Mouse (Mus musculus): ENCODE results near the gene Ugp2. TPM values are rescaled to one million over a fixed set of nuclear protein-coding genes. Genes with fewer than 3 reads are reported as not detected.
A peak's percentile ranks its signal among the peaks of the same experiment; 100 is the strongest.
"Not testable (repeated sequence)": the region's sequence is repeated elsewhere in the genome, so short reads cannot be mapped to it uniquely, and the experiment has no call there.

Ugp2 gene
- total RNA-seq, 1 experiment from 2014 or later, result 84.2 TPM

DNA sequence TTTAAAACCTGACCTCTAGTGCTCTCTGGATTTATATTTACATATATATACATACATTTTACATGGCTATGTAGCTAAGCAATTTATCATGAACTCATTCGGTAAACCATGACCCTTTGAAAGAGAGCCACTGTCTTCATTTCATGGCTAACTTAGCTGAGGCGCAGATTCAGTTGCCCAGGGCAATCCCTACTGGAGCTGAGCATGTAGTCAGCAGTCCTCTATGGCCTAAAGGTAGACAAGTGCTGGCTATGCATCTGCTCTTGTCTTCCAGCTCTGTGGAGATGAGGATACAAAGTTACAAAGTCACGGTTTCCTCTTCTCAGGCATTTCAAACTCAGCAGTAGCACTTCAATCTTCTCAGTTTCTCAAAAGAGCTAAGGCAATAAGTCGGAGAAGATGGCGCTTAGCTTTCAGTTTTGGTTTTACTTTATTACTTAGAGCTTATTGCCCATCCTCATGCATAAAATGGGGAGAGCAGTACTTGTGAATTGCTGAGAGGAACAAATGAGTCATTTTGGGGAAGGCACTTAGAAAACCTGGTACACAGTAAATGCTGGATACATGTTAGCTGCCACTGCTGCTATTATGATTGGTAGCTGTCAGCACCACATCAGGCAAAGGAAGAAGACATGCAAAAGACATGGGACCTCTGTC lies 38.2 kb downstream of the Ugp2 start:
- no peak for DNase-seq

DNA sequence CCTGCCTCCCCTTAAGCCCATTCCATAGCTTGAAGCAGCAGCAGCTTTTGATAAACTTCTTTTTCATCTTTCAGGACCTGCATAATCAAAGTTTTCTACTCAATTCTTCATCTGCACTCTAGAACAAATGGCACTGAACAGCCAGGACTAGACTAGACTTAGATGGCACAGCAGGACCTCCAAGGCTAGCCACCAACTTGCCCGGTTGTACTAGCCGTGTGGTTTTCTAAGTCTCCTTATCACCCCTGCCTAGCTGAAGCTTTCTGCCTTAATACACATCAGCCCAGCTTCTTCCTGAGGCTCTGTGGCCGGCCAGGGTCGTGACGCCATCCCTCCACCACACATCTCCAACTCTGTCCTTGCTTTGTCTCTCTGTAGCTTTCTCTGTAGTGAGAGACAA lies 42.9 kb downstream of the Ugp2 start:
- DNase-seq, result no peak

DNA sequence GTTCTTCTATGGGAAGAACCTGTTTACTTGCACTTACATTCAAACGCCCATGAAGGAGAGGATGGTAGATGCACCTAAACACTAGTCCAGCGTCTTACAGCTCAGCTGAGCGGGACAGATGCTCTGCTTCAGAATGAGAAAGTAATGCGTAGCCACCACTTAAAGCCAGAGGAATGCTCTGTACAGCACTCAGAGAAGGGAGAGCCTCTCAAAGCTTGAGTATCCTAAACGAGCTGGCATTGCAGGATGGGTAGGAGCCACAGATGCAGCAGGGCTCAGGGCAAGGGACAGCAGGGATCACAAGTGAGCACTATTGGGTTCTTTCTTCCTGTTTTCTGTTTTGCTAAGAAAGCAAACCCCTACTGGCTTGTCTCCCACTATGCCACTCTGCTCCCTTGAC lies 43.5 kb downstream of the Ugp2 start:
- no peak for DNase-seq

DNA sequence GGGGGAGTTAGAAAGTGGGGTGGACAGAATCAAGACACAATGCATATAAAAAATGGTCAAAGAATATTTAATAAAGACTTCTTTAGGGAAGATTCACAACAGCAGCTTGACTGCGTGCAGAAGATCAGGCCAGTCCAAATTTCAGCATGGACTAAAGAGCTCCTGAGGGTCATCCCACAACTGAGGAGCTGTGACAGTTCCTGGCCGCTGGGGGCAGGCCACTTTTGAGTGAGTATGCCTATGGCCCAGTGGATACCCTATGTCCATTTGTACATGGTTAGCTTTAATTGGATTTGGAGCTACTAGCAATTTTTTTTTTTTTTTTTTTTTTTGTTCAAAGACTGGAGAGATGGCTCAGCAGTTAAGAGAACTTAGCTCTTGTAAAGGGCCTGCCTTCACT lies 44.2 kb downstream of the Ugp2 start:
- DNase-seq, result no peak

DNA sequence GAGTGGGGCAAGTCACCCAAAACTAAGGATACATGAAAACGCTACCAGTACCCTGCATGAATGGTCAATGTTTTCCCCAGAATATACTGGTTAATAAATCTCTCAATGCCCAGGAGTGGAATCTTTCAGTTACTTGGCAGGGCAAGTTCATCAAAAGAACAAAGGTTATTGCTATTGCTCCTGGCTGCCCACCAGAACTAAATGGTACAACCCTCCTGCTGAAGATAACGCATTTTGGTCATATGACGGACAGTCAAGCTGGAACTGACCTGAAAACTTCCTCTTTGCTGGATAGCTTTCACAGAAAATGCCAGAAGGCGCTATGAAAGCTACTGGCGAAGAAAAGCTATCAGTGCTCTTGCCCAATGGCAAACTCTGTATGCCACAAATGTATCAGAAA lies 45.2 kb downstream of the Ugp2 start:
- no peak for DNase-seq

DNA sequence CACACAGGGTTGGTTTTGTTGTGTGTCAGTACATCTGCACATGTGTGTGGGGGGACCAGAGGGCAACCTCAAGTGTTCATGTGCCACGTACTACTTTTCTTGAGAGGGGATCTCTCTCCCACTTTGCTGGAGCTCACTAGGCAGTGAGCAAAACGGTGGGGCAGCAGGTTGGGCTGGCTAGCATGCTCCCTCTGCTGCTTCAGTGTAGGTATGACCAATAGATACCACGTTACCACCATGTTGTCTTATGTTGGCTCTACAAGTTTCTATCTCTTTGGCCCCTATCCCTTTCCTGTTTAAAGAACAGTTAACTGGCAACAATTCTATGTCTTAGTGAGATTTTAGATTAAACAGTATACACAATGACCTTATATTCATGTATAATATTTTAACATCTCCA lies 48.7 kb downstream of the Ugp2 start:
- DNase-seq, result no peak

DNA sequence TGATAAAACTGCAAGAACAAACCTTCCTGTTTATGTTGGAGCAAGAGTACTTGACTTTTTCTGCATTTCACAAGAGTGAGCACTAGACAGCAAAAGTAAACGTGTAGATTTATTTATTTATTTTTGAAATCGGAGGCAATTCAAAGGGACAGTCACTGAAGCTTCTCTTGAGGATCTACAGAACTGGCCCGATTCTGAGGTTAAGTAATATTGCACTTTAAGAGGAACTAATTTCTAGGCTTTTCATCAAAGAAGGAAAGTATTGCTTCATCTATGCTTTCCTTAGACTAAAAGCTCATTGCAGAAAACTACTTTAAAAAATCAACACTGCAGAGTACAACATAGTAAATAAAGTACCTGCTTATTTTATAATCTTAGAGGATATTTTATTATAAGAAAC lies 49.4 kb downstream of the Ugp2 start:
- DNase-seq, result no peak

DNA sequence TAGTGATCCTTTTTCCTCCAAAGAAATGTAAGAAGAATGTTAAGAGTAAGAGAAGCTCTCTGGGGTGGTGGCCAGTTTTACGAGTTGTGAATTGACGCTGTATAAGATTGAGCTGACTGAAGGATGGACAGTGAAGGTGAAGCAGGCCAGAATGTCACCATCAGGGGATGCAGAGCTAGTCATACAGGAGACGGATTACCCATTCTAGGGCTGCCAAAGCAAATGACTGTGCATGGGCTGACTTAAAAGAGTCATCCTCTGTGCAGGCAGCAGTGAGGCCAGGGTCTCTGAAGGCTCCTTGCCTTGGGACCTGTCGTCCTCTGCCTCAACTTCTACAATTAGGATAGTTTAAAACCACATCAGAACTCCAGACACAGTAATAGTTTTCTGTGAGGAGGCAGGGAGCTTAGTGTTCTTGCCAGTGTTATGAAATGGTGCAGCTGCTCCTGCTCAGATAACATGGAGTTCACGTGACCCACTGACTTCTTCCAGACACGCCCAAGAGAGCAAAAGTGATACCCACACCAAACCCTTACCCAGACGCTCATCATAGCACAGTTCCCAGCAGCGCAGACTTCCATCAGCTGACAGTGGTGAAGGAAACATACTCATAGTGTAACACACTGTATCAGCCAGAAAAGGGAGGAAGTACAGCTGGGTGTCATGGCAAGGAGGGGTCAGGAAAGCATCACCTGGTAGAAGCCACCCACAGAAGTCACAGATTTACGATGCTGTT lies 56.9 kb downstream of the Ugp2 start:
- DNase-seq, result no peak

DNA sequence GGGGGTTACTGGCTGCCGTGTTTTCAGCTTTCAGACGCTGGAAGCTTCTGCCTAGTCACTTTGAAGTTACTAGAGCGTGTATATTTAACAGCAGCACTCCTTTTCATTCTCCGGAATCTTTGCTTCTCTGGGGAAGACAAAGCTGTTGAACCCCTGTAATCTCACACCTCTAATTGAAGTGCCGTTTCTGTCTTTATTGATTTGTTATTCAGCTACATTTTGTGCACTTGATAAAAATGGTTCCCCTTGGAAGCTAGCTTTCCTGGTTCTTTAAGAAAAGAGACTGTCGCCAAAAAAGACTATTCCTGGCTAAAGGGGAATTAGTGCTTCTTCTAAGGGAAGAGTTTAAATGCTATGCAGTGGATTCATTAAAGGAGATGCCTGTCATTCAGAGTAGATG lies 61.5 kb downstream of the Ugp2 start:
- no peak for DNase-seq

DNA sequence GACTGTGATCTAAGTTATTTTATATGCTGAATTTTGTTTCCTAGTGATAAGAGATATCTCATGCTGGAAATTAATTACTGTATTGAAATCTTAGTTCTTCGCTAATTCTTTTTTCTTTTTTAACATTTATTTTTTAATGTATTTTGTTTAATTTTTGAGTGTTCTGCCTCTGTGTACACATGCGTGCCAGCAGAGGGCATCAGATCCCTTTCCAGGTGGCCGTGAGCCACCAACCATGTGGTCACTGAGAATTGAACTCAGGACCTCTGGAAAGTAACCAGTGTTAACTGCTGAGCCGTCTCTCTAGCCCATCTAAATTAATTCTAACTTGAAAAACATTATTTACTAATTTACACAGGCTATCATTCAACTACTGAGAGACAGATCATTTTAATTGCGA lies 62.9 kb downstream of the Ugp2 start:
- DNase-seq, result peak; percentile 22

DNA sequence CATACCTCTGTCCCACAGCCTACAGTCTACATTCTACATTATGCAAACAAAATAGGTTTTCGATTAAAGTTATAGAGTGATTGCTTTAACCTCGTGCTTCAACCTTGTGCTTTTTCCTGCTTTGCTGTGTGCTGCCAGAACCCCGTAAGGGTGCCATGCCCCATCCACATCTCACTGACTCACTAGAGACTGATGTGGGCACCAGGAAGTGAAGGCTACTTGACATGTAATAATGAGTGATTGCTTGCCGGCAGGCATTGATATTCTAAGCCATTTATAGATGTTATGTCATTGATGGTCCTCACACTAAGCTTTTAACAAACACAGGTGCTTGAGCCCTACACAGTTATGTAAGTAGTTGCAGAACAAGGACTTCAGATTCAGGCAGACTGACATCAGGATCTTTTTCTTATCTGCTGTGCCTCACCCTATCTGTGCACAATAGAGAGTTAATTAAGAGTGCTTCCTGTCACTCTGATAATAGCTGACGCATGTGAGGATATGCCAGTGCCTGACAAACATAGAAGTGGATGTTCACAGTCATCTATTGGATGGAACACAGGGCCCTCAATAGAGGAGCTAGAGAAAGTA lies 63.8 kb downstream of the Ugp2 start:
- no peak for DNase-seq

DNA sequence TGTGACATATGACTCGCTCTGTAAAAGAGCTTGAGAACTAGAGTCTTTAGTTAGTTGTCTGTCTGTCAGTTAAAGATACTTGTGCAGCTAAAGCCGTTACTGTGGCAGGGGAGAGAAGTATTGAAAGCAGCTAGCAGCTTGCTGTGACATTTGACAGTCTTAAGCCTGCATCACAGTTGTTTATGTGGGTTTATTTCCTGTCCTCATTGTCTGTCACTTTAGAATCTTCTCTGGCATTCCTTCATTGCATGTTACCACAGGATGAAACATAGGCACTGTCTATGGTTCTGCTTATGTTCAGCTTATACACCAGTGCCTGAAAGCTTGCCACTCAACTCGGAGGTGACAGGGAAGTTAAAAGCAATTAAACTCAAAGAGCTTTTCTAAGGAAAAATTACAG lies 67.4 kb downstream of the Ugp2 start:
- DNase-seq, result no peak

DNA sequence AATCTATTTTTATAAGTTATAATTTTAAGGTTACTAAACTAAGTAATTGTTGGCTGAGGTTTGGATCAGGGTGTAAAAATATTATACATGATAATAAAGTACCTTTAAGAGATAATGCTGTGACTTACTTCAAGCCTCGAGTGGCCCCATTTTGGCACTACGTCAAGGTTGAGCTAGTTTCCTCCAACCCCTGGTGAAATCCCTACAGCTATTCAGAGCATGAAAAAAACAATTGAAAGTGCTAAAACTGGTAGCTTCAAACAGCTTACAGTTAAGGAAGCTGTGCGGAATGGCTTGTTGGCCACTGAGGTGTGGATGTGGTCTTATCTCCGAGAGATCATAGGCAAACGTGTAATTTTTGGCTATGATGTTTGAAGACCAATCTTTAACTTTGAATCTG lies 75.5 kb downstream of the Ugp2 start:
- DNase-seq, result no peak

DNA sequence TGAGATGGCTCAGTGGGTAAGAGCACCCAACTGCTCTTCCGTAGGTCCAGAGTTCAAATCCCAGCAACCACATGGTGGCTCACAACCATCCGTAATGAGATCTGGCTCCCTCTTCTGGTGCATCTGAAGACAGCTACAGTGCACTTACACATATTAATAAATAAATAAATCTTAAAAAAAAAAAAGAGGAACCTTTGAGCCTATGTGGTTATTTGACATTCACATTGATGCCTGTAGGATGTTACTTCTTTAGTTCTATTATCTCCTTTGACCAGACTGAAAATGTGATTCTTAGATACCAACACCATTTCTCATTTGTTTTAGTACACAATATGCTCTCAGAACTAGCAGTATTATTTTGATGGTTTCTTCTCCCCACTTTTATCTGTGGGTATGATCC lies 82.8 kb downstream of the Ugp2 start:
- not testable (repeated sequence) for DNase-seq

DNA sequence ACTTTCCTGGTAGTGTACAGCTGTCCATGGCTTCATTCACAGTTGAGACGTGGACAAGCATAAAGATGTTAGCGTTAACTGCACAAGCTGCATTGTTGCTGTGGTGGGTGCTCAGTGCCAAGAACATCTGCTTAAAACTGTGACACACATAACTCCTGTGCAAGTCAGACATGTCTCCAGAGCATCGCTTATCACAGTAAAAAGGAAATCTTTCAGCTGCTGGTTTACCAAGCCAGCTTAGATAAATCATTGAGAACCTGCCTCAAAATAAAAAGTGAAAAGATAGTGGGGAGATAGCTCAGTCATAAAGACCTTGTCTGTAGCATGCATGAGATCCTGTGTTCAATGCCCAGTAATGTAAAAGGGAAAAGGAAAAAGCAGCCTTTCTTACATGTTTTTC lies 84.6 kb downstream of the Ugp2 start:
- DNase-seq, result no peak

DNA sequence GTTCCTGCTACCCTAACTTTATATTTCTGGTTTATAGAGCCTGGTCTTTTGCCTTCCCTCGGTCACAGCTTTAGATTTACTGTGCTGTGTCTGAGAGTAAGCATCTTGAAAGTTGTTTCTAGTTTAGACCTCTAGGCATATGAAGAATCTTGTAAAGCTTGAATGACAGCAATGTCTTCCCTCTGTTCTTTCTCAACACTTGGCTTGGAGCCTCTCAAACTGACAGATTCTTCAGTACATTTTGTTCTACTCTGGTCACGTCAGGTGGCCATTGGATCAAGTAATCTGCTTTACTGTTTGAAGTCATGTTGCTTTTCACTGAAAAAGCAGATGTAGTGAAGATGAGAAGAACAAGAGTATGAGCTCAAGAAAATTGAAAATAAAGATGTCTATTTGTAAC lies 94.8 kb downstream of the Ugp2 start:
- DNase-seq, result no peak

Small RNAs within 50 kb of the gene (microRNA-seq; reads per million reads assigned to microRNA genes)
- gene Mir1933, result 0 reads per million in 2 experiments

Other genes starting within 250 kb of the Ugp2 start
- gene Vps54, start 131.9 kb downstream of the Ugp2 start, total RNA-seq (2021), result 35.4 and 38.1 TPM in 2 replicates
- 10.3 and 12.5 TPM in 2 replicates for gene Wdpcp, start 201.0 kb upstream of the Ugp2 start, total RNA-seq (2021)
- 556 and 600 TPM in 2 replicates for gene Mdh1, start 201.2 kb upstream of the Ugp2 start, total RNA-seq (2021)